Mouse (Mus musculus) adipocyte (in vitro differentiated cells): ENCODE results near the gene Hspg2.

ENCODE experiments used
- DNase-seq: peaks from one replicate; pipeline ENCODE4 v3.0.0-alpha.2; 2016; ENCODE audit warnings: low spot score

Hspg2 gene

DNA sequence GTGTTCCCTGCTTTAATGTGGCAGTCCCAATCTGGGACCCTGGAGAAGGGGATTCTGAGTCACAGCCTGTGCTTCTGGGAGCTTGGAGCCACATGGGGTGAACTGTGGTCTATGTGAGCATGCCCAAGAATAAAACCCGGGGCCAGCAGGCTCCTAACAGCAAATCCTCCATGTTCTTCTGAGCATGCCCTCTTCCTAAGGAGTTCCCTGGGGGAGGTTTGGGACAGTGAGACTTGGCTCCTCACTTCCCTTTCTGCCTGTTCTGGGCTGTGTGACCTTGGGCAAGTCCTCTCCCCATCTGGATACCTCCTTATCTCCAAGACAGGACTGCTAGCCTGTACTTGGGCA is 12.4 kb downstream of the Hspg2 start:
- DNase-seq = no peak

DNA sequence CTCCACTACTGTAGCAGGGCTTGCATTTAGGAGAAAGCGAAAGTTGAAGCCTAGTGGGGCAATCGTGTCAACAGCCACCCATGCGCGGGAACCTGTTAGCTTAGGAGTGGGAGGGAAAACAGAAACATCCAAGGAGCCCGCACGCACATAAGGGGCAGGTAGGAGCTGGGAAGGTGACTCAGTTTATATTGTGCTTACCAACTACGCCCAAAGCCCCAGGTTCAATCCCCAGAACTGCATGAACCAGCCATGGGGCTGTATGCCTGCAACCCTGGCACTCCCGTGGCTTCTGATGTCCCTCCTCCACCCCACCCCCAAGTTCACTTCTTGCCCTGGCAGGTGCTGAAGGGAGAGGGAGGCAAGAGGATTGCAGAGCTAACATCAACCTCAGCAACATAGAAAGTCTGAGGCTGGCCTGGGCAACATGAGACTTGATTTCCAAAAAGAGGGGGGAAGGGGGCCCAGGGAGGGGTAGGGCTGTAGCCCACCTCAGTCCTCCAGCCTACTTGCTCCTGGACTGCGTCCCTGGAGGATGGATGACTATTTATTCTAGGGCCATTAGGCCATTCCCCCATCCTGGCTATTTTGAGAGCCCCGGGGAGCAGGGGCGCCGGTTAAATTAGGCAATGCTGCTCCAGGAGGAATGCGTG is 12.9 kb downstream of the Hspg2 start:
- no peak for DNase-seq

DNA sequence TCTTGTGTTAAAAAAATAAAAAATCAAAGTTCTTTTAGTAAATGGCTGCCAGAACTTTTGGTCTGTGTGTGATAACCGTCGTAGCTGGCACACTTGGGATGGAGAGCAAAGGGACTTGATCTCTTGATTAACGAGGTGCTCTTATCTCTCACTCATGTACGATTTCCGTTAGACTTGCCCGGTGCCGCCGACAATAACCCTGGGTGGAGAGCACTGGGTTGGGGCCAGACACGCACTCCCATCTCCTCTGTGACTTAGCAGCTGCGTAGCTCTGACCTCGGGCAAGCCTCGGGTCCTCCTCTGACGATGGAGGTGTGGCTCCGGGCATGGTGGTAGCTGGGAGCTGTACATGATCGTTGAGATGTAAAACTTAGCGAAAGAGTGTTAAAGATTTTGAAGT is 15.3 kb downstream of the Hspg2 start:
- DNase-seq = no peak

DNA sequence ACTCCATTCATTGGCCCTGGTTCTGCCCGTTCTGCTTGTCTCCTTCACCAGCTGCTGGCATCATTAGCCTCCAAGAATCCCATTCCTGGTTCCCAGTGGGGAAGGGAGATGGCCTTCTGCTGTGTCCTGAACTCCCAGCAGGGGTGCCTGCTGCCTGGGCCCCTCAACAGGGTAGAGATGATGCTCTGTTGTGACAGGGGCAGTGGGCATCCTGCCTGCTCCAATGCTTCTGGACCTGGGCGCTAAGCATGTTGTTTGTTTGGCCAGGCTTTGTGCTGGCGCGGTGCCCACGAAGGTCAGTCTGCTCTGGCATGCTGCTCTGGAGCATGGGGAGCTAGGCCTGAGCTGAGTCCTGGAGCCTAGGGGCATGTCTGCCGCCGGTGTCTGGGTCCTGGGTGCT is 16.0 kb downstream of the Hspg2 start:
- DNase-seq = peak; percentile 80

DNA sequence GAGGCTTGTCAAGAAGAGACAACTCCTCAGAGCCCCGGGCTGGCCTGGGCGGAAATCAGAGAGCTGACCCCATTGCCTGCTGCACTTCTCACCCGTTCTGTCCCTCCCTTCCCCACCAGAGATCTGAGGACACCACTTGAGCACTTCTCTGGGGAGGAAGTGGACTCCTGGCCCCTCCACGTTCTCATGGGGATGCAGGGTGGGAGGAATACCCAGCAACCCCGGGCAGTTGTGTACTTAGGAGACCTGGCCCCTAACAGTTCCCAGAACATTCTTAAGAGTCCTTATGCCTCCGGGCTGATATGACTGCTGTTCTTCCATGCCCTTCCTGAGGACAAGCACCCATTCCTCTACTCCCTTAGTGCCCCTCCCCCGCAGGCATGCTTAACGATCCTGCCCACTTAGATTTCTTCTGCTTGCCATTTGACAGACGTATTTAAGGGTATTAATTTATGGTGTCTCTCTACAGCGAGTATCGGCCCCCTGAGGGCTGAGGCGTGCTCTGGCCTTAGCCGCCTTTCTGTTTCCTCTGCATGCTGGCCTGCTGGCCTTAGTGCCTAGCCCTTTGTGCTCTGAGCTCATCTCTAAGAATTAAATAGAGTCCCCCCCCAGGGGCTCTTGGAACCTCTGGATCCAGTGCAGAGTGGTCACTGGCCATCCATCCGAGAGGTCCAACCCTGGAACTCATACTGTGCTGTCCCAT is 16.8 kb downstream of the Hspg2 start:
- no peak for DNase-seq

DNA sequence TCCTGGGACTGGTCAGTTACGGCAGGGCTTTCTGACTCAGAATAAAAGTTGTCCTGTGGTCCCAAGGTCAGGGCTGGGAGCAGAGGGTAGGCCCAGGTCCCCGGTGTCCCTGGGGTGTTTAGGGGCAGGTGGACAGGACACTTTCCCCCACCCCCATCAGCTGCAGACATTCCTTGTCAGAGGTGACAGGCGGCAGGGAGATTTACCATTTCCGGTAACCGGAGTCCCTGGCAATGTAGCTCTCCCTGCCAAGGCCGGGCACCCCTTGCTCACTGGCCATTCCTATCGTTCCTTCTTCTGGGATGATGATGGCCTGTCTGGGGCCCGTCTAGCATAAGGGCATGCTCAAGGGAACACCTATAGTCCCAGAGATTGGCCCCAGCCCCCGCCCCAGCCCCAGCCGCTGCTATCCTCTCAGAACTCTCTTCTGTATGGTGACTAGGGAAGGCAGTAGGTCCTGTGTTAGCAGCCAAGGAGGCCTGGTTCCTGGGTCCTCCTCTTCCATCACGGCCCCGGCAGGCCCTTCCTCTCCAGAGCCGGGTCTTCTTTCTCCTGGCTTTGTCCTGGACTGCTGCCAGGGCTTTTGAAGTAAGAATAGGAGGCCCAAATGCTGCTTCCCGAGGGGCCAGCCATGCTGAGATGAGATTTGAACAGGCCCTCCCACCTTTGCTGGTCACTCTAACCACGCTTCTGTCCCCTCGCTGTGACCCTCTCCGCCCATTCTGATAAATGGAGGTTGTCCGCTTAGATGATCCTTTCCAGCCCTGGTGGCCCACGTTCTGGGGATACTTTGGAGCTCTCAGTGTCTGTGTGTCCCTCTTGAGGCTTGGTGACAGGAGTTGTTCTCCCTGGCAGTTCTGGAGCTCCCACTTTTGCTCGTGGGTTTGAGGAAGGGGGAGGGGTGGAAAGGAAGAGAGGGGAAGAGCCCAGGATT is 17.8 kb downstream of the Hspg2 start:
- no peak for DNase-seq

DNA sequence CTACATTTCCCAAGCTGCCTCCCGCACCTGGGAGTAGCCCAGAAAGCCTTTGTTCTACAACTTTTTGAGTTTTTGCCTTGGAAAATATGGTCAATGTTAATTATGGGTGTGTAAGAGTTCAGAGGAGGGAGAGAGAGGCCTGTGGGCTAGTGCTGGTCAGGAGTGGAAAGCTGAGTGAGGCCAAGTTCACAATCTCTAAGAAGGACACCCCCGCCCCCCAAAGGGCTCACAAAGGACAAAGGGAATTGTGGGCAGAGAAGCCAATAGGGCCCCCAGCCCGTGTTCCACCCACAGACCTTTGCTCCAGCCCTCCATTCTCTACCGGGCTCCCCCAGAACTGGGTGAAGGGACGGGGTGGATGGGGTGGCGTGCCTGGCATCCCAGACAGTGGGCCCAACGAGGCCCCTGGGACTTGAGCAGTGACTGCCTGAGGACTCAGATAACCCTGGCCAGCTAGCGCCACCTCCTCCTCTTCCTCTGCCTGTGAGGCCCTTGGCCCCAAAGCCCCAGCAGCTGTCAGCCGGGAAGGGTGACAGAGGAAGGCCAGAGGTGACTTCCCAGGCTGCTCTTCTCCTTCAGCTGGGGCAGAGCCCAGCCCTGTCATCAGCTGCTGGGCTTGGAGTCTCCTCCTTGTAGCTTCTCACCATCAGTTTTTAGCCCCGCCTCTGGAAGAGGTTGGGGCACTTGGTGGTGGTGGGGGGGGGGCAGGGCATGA is 18.9 kb downstream of the Hspg2 start:
- peak; percentile 93 for DNase-seq

DNA sequence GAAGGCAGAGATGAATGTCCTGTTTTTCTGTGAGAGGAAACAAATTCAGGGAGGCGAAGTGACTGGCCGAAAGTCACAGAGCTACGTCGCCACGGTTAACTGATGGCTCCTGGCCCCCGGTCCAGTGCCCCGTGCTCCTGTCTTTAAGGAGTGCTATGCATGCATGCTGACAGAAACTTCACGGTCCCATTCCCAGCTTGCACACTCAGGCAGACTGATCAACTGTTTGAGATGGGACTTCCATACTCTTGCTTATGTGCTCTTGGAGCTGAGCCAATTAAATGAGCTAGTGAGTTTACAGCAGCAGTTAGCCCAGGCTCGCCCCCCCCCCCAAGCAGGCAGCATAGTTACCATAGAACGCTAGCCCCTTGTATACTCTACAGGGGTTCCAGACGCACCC is 19.5 kb downstream of the Hspg2 start:
- DNase-seq = no peak

DNA sequence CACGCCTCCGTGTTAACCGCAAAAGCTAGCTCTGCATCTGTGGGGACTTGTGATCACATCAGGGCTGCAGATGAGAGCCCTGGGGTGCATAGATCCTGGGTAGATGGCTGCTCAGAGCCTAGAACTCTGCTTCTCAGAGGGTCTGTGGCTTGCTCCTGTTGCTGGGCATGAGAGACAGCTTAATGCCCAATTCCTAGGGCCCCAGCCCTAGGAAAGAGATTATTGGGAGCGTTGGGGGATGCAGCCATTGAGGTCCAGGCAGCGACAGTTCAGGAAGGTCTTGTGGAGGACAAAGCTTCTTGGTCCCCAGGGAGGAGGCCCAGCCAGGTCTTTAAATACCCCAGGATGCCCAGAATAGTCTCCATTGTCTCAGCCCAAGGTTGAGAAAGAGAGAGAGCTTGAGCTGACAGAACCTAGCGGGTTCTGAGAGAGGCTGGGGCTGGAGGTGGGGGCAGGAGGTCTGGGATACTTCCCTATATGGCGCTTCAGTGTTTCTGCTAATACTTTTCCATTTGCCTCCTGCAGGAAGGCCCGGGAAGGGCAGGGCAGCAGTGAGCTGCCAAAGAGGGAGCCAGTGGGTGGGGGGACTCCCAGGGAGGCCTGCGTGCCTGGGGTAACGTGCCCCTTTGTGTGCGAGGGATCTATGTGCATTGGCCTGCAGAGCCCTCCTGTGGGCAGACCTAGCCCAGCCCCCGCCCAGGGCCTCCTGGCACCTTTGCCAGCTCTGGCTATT is 20.2 kb downstream of the Hspg2 start:
- DNase-seq = peak; percentile 50

DNA sequence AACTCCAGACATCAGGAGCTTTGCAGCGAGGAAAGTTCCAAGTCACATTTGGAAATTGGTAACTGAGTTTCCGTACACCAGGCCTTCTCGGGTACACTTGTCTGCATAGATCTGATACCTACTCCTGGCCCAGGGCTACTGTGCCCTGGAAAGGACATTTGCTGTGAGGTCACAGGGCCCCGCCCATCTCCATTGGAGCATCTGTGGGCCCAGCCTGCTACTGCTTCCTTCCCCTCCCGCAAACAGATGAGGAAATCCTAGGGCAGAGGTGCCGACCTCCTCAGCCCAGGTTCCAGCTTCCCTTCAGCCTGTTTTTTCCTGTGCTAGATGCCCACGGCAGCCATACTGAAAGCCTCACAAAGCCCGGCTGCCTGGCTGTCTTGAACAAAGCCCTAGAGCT is 21.4 kb downstream of the Hspg2 start:
- DNase-seq = no peak

DNA sequence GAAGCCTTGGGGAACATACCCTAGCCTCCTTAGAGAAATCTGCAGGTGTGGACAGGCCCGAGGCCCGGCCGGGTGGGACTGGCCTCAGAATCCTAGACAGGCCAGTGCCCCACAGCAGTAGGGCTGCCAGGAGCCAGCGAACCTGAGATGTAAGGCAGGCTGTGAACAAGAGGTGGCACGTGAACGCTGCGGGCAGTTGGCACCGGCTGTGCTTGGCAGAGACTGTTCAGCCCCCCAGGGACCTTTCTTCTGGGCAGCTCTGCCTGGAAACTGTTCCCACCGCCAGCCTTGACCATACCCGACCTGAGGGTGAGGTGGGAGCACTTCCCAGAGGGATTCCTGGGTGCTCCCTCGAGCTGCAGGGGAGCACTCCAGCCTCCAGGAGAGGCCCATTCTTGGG is 24.0 kb downstream of the Hspg2 start:
- DNase-seq = no peak

DNA sequence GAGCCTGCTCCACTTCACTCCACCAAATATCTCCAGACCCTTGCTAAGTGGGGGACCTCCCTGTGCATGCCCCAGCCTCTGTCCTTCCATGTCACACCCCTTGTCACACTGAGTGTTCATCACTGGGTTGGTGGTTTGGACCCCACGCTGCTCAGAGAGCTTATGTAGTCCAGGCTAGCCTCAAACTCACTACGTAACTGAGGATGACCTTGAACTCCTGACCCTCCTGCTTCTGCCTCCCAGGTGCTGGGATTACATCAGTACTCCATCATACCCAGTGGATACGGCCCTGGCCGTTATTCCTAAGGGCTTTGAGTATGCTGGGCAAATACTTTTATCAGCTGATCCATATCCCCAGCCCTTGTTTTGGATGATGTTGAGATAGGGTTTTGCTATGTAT is 24.6 kb downstream of the Hspg2 start:
- no peak for DNase-seq

DNA sequence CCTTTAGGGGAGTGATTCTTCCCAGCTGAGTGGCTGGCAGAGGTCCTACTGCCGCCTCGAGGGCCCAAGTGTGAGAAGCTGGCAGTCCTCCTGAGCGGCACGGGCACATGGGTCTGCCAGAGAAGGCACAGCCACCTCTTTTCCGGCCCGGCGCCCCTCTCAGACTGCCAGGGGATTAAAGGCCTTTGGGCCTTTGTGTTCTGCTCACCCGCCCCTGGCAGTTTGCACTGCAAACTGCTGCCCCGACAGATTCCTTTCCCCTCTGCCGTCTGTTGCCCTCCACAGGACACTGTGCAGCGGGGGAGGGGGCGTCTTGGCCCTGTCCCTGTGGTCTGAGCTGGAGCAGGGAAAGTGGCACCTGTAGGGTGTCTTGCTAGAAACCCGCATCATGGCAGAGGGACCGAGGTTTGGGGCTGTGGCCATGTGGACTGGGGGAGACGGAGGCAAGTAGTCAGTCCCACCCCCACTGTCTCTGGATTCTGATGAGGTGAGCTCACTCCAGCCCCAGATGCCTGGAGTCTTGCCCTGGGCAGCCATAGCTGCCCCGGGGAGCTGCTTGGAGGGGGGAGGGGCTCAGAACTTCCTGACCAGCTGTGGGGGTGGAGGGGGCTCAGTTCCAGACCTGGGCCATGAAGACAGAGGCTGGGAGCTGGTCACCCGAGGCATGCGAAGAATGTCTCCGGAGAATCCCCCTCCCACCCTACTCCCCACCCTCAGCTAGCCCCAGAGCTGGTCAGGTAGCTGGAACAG is 26.4 kb downstream of the Hspg2 start:
- peak; percentile 77 for DNase-seq

DNA sequence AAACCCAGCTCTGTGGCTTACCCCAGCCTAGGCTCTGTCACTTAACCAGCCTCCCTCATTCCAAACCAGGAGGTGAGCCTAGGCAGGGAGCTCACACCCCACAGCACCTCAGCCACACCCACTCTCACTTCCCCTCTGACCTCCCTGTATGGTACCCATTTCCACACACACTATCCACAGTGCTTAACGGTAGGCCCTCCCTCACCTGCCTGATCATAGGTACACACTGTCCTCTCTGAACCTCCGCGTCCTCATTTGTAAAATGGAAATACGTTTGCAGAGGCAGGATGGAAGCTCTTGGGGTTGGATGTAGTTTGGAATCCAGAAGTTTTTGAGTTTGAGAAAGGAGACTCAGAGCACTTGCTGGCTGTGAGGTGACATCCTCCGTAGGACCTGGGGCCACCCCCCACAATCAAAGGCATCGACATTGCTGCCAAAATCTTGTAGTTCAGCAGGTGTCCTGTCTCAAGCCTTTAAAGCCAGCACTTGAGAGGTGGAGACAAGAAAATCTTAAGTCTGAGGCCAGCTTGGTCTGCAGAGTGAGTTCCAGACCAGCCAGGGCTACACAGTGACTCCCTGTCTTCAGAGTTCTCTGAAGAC is 27.0 kb downstream of the Hspg2 start:
- no peak for DNase-seq

DNA sequence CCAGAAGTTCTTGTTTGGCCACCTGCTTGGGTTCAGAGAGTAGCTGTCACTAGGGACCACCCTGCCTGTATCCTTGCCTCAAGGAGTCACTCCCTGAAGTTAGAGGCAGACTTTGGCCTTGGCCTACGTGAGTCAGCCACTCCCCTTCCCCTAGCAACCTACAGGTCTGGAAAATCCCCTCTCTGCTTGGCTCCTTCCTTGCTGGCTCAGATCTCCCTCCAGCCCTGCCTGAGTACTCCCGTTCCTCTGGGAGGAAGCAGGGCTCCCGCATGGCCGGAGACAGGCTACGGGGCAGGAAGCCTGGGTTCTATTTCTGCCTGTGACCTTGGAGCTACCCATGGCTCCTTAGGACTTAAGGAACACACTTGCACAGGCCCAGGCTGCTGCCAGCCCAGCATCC is 28.8 kb downstream of the Hspg2 start:
- no peak for DNase-seq

DNA sequence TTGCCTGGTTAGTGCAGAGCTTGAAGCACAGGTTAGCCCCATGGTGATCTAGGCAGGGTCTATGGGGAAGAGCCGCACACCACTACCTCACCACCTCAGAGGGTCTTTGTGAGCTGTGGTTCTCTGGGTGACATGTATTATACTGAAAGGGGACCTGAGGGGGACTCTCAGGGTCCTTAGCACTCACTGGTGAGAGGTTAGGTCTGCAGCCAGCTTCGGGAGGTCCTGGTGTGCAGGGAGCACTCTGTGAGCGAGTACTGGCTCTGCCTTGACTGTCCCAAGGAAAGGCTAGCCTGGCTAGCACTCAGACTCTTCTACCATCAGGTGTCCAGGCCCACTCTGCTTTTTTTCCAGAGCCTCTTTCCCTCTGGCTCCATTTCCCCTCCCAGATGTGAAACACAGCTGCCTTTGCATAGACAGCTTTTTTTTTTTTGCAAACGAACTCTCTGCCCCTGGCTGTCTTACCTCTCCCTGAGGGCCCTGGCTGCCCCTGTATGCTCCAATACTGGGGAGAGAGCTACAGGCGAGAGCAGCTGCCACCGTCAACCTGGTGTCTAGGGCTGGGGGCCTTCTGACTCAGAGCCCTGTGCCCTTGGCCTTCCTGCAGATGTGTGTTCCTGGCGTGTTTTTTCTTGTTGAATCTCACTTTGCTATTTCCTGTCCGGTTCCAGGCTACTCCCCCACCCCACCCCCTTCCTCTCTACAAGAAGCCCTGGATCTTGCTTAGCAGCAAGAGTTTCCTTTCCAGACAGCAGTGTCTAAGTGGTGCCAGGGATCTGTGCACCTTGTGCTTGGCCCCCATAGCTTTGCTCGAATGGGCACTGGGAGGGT is 29.5 kb downstream of the Hspg2 start:
- peak; percentile 42 for DNase-seq

DNA sequence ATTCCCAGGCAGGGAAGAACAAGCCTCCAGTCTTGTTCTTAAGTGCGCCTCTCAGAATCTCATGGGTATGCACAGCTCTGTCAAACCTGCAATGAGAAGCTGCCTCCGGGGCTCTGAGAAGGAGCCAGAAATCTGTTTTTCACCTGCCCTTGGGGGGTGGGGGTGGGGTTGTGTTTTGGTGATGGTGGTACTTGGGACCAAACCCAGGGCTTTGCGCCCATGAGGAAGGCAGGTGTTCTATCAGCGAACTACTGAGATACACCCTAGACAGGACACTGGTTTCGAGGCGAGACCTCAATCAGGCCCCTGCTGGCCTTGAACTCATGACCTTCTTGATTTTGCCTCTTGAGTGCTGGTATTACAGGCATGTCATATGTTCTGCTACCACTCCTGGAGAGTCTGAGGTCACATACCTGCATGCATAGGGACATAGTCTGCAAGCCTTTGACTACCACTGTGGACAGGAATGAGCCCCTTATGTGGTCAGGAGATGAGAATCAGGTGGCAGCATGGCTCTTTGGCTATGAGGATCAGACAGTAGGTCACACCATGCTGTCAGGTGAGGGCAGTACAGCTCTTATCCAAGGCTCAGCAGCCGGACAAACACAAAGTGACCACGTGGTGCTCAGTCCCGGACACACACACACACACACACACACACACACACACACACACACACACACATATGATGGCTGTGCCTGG is 30.5 kb downstream of the Hspg2 start:
- DNase-seq = no peak

DNA sequence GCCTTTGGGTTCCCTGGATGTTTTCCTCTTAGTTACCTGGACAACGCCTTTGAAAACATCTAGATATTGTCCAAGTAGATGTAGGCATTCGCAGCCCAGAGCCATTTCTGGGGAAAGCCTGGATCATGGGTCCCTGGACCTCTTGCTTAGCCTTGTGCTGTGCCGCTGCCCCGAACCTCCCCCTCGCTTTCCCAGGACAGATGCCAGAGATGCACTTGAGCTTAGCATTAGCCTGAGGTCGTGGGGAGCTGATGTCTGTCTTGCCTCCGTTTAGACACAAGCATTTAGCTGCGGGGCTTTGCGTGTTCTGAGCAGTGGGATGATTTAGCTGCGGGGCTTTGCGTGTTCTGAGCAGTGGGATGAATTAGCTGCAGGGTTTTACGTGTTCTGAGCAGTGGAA is 31.6 kb downstream of the Hspg2 start:
- DNase-seq = no peak

DNA sequence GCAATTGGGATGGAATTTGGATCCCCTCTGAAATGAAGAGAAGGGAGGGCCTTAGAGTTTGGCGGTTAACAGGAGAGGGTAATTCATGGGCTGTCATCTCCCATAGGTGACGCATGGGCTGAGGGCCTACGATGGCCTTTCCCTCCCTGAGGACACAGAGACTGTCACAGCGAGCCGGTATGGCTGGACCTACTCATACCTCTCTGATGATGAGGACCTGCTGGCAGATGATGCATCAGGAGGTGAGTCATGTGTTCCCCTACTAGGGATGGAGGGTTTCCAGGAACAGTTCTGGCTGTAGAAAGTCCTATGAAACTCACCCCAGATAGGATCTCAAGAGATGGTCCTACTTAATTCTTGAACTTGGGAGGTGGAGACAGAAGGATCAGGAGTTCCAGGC is 32.4 kb downstream of the Hspg2 start:
- no peak for DNase-seq
